Mouse (Mus musculus): ENCODE results near the gene Timp2. TPM values are rescaled to one million over a fixed set of nuclear protein-coding genes. Genes with fewer than 3 reads are reported as not detected.
A peak's percentile ranks its signal among the peaks of the same experiment; 100 is the strongest.

The Timp2 gene
- polyA plus RNA-seq, 1 experiment: 69.1 TPM

- H3K4me1 ChIP-seq (ENCODE audit: control insufficient read depth, insufficient read depth, insufficient read length, low read length): peaks cover 8% of the 10 kb centered on the region; the same call in 1 of the 2 replicates
- no peak overlapping the region for H3K4me3 ChIP-seq (ENCODE audit: insufficient read depth, low read depth, low read length)
- 0 out of 2 replicates have a peak overlapping the region, but pooled peaks have one; percentile 11 for H3K27ac ChIP-seq (replicated peaks; ENCODE audit: low read depth, low read length)
Observed at GRCm38 (mm10) chr11:118360907-118361341, 5.4 kb upstream of the Timp2 start.

GRCm38 (mm10) chr11:118360491-118360890, 5.0 kb upstream of the Timp2 start:
- Histone ChIP-seq H3K27ac (replicated peaks; ENCODE audit: low read depth, low read length) (peak overlapping the region; percentile 11; the same call in 1 of the 2 replicates), H3K4me3 (ENCODE audit: insufficient read depth, low read depth, low read length) (no peak overlapping the region), H3K4me1 (ENCODE audit: control insufficient read depth, insufficient read depth, insufficient read length, low read length) (peaks cover 8% of the 10 kb centered on the region; the same call in 1 of the 2 replicates)

- Histone ChIP-seq H3K4me3 (ENCODE audit: insufficient read depth, low read depth, low read length) (peak overlapping the region; percentile 74), H3K4me1 (ENCODE audit: control insufficient read depth, insufficient read depth, insufficient read length, low read length) (no peaks in the 10 kb centered on the region), H3K27ac (replicated peaks; ENCODE audit: low read depth, low read length) (peak overlapping the region; percentile 15; the same call in 1 of the 2 replicates)
Observed at GRCm38 (mm10) chr11:118355205-118355604, 335 bp downstream of the Timp2 start.

GRCm38 (mm10) chr11:118354636-118355191, 826 bp downstream of the Timp2 start:
- Histone ChIP-seq H3K4me1 (ENCODE audit: control insufficient read depth, insufficient read depth, insufficient read length, low read length) (no peaks in the 10 kb centered on the region), H3K27ac (replicated peaks; ENCODE audit: low read depth, low read length) (no peak overlapping the region), H3K4me3 (ENCODE audit: insufficient read depth, low read depth, low read length) (peak overlapping the region; percentile 74)

- peak overlapping the region; percentile 31 for H3K27ac ChIP-seq (replicated peaks; ENCODE audit: low read depth, low read length)
- H3K4me1 ChIP-seq (ENCODE audit: control insufficient read depth, insufficient read depth, insufficient read length, low read length): peaks cover 4% of the 10 kb centered on the region; the same call in 1 of the 2 replicates
- no peak overlapping the region for H3K4me3 ChIP-seq (ENCODE audit: insufficient read depth, low read depth, low read length)
Observed at GRCm38 (mm10) chr11:118349494-118349893, 6.0 kb downstream of the Timp2 start.

GRCm38 (mm10) chr11:118348877-118349276, 6.7 kb downstream of the Timp2 start:
- no peak overlapping the region for H3K4me3 ChIP-seq (ENCODE audit: insufficient read depth, low read depth, low read length)
- peak overlapping the region; percentile 31 for H3K27ac ChIP-seq (replicated peaks; ENCODE audit: low read depth, low read length)
- H3K4me1 ChIP-seq (ENCODE audit: control insufficient read depth, insufficient read depth, insufficient read length, low read length): peaks cover 4% of the 10 kb centered on the region; the same call in 1 of the 2 replicates

GRCm38 (mm10) chr11:118348419-118348818, 7.1 kb downstream of the Timp2 start:
- no peak overlapping the region for H3K4me3 ChIP-seq (ENCODE audit: insufficient read depth, low read depth, low read length)
- peaks cover 4% of the 10 kb centered on the region; the same call in 1 of the 2 replicates for H3K4me1 ChIP-seq (ENCODE audit: control insufficient read depth, insufficient read depth, insufficient read length, low read length)
- no peak overlapping the region for H3K27ac ChIP-seq (replicated peaks; ENCODE audit: low read depth, low read length)

- no peak overlapping the region for H3K27ac ChIP-seq (replicated peaks; ENCODE audit: low read depth, low read length)
Observed at GRCm38 (mm10) chr11:118347911-118348310, 7.6 kb downstream of the Timp2 start.

GRCm38 (mm10) chr11:118347391-118347790, 8.1 kb downstream of the Timp2 start:
- no peak overlapping the region for H3K27ac ChIP-seq (replicated peaks; ENCODE audit: low read depth, low read length)
- no peak overlapping the region for H3K4me3 ChIP-seq (ENCODE audit: insufficient read depth, low read depth, low read length)
- H3K4me1 ChIP-seq (ENCODE audit: control insufficient read depth, insufficient read depth, insufficient read length, low read length): peaks cover 4% of the 10 kb centered on the region; the same call in 1 of the 2 replicates

More at GRCm38 (mm10) chr11:118347911-118348310, 7.6 kb downstream of the Timp2 start:
- Histone ChIP-seq H3K4me3 (ENCODE audit: insufficient read depth, low read depth, low read length) (no peak overlapping the region), H3K4me1 (ENCODE audit: control insufficient read depth, insufficient read depth, insufficient read length, low read length) (peaks cover 4% of the 10 kb centered on the region; the same call in 1 of the 2 replicates)

GRCm38 (mm10) chr11:118346395-118347096, 9.0 kb downstream of the Timp2 start:
- H3K27ac ChIP-seq (replicated peaks; ENCODE audit: low read depth, low read length): no peak overlapping the region
- peaks cover 4% of the 10 kb centered on the region; the same call in 1 of the 2 replicates for H3K4me1 ChIP-seq (ENCODE audit: control insufficient read depth, insufficient read depth, insufficient read length, low read length)
- H3K4me3 ChIP-seq (ENCODE audit: insufficient read depth, low read depth, low read length): no peak overlapping the region

GRCm38 (mm10) chr11:118345693-118346092, 9.8 kb downstream of the Timp2 start:
- Histone ChIP-seq H3K4me3 (ENCODE audit: insufficient read depth, low read depth, low read length) (no peak overlapping the region), H3K27ac (replicated peaks; ENCODE audit: low read depth, low read length) (no peak overlapping the region), H3K4me1 (ENCODE audit: control insufficient read depth, insufficient read depth, insufficient read length, low read length) (peaks cover 4% of the 10 kb centered on the region; the same call in 1 of the 2 replicates)

GRCm38 (mm10) chr11:118343629-118344028, 11.9 kb downstream of the Timp2 start:
- H3K4me1 ChIP-seq (ENCODE audit: control insufficient read depth, insufficient read depth, insufficient read length, low read length): peaks cover 4% of the 10 kb centered on the region; the same call in 1 of the 2 replicates
- no peak overlapping the region for H3K4me3 ChIP-seq (ENCODE audit: insufficient read depth, low read depth, low read length)
- no peak overlapping the region for H3K27ac ChIP-seq (replicated peaks; ENCODE audit: low read depth, low read length)

GRCm38 (mm10) chr11:118342400-118342981, 13.0 kb downstream of the Timp2 start, which contains the start of gene Cep295nl:
Gene Cep295nl, minus strand, starts transcription at chr11:118342500.
- Histone ChIP-seq H3K4me3 (ENCODE audit: insufficient read depth, low read depth, low read length) (no peak within 1 kb of the TSS), H3K4me1 (ENCODE audit: control insufficient read depth, insufficient read depth, insufficient read length, low read length) (peaks cover 4% of the 10 kb centered on the region; the same call in 1 of the 2 replicates), H3K27ac (replicated peaks; ENCODE audit: low read depth, low read length) (no peak within 1 kb of the TSS)

GRCm38 (mm10) chr11:118337491-118338168, 17.9 kb downstream of the Timp2 start:
- Histone ChIP-seq H3K4me1 (ENCODE audit: control insufficient read depth, insufficient read depth, insufficient read length, low read length) (no peaks in the 10 kb centered on the region), H3K4me3 (ENCODE audit: insufficient read depth, low read depth, low read length) (no peak overlapping the region), H3K27ac (replicated peaks; ENCODE audit: low read depth, low read length) (no peak overlapping the region)

- no peak overlapping the region for H3K4me3 ChIP-seq (ENCODE audit: insufficient read depth, low read depth, low read length)
- no peaks in the 10 kb centered on the region for H3K4me1 ChIP-seq (ENCODE audit: control insufficient read depth, insufficient read depth, insufficient read length, low read length)
- H3K27ac ChIP-seq (replicated peaks; ENCODE audit: low read depth, low read length): no peak overlapping the region
Observed at GRCm38 (mm10) chr11:118333431-118333830, 22.1 kb downstream of the Timp2 start.
